Mouse (Mus musculus) E14TG2a.4 (cell line): Measurements from ENCODE around the gene Zfhx3.

Experiments
- H3K27me3 ChIP-seq: 2 replicates; pipeline ENCODE4 v1.6.1; 2014; ENCODE audit warnings: low read length, control low read depth; ENCODE audit not compliant: insufficient read depth
- H3K36me3 ChIP-seq: 2 replicates; pipeline ENCODE4 v1.6.1; 2014; ENCODE audit warnings: low read length, control low read depth; ENCODE audit not compliant: insufficient read depth
- H3K4me1 ChIP-seq: replicated peaks from 2 replicates; pipeline ENCODE4 v1.6.1; 2014; ENCODE audit warnings: low read depth, low read length, control low read depth
- H3K4me3 ChIP-seq: replicated peaks from 2 replicates; pipeline ENCODE4 v1.5.1; 2014; ENCODE audit warnings: mild to moderate bottlenecking, low read length
- H3K9me3 ChIP-seq: 2 replicates; pipeline ENCODE4 v1.6.1; 2014; ENCODE audit warnings: low read length, control low read depth
- CTCF ChIP-seq: conservative IDR thresholded peaks from 2 replicates; pipeline ENCODE4 v1.5.1; 2014; ENCODE audit warnings: low read length
- NANOG ChIP-seq: IDR thresholded peaks from 2 replicates; pipeline ENCODE4 v1.6.1; 2014; ENCODE audit warnings: borderline replicate concordance, low read length, mixed read lengths
- POU5F1 ChIP-seq: IDR thresholded peaks from 2 replicates; pipeline ENCODE4 v1.6.1; 2014; ENCODE audit warnings: low read length, borderline replicate concordance

The Zfhx3 gene

DNA sequence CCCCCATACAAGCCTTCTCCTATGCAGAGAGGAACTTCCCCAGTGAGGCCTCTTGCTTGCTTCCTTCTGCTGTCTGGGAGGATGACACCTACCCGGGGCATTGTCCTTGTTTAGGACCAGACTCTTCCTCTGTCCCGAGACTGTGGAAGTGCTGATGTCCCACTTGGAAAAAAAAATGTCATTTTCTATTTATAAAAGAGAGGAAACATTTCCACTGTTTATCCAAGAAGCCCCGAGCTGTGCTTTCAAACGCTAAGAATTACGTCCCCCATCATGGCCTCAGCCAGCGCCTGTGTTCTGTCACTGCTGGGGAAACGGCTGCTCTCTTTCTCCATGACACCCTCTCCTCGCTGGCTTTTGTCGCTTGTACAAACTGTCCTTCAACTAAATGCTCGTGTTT, 951.8 kb downstream of the Zfhx3 start:
- Histone ChIP-seq H3K4me1 (peaks cover 28% of the 10 kb centered on the region), H3K9me3 (no peaks in the 10 kb centered on the region), H3K36me3 (no peaks in the 10 kb centered on the region), H3K4me3 (no peak overlapping the region), H3K27me3 (peaks cover 21% of the 10 kb centered on the region)
- TF ChIP-seq NANOG (no peak), CTCF (no peak), POU5F1 (no peak)

- H3K9me3 ChIP-seq = no peaks in the 10 kb centered on the region
- H3K36me3 ChIP-seq = no peaks in the 10 kb centered on the region
- H3K27me3 ChIP-seq = peaks cover 35% of the 10 kb centered on the region
- peaks cover 49% of the 10 kb centered on the region for H3K4me1 ChIP-seq
- no peak overlapping the region for H3K4me3 ChIP-seq
- no peak for TF ChIP-seq CTCF
- TF ChIP-seq NANOG = no peak
- TF ChIP-seq POU5F1 = no peak
These were observed 954.3 kb downstream of the Zfhx3 start for GRCm38 (mm10) chr8:108896468-108897346.

DNA sequence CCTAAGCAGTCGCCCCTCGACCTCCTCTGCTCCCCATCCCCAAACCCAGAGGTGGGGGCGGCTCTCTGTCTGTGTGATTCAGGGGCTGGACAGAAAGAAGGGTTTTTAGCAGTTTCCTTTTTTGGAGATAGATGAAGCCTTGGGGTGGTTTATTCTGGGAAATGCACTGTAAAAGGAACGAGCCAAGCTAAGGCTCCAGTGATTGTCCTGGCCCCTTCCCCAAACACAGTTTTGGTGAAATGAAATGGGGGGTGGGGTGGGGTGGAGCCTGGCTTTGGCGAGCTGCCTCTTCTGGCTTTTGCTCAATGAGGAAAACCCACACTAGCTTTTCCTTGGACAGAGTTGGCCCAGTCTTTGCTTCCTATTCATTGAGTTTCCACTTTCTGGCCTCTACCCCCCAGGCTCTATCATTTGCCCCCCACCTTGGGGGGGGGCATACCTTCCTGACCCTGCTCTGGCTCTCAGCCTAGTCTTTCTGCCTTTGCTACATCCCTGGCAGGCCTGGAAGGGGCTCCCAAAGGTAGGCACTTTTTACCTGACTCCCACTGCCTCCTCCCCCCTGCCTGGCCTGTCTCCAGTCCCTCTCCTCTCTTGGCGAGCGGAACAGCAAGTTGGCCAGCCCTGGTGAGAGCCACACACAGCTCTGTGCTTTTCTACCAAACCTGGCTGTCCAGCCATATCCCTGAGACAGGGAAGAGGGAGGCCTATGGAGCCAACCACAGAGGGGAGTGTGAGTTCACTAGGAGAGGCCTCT, 955.1 kb downstream of the Zfhx3 start:
- no peaks in the 10 kb centered on the region for H3K36me3 ChIP-seq
- TF ChIP-seq NANOG = no peak
- no peak for TF ChIP-seq POU5F1
- H3K4me3 ChIP-seq = no peak overlapping the region
- H3K9me3 ChIP-seq = no peaks in the 10 kb centered on the region
- peaks cover 41% of the 10 kb centered on the region for H3K27me3 ChIP-seq
- peaks cover 49% of the 10 kb centered on the region for H3K4me1 ChIP-seq

DNA sequence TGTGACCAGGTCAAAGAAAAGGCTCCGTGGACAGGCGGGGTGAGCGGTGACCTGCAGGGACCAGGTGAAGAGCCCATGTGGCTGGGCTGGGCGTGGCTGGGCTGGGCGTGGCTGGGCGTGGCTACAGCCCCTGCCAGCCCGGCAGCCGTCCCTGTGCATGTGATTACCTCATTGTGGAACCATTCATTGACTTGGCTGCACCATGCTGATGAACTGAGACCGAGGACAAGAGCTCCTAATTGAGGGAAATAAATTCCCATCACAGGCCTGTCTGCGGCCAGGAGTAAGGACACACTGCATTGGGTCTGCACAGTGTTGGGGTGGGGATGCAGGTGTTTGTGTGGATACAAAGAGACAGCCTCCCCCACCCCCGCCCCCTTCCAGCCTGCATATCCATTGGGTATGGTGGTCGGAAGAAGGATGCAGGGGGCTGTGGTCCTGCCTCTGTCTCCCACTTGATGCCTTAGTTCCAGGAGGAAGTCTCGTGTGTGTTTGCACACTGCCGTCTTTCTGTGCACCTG, 956.9 kb downstream of the Zfhx3 start:
- no peak for TF ChIP-seq NANOG
- TF ChIP-seq POU5F1 = no peak
- no peak for TF ChIP-seq CTCF

DNA sequence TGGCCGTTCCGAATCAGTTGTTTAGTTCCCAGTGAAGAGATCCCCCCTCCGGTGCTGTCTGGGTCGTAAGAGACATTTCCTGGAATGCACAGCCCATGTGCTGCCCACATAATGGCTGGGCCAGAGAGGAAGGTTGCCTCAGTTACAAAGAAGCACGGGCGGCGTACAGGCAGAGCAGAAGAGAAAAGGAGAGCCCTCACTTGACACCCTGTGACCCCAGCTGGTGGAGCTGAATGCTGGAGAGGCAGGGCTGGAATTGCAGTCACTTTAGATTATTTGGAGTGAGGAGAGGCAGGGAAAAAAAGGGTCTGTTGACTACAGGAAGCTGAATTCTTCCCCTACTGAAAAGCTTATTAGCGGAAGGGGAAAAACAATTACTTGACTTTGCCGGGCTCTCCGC, 958.1 kb downstream of the Zfhx3 start:
- H3K4me3 ChIP-seq = no peak overlapping the region; the same call in 1 of the 2 replicates
- H3K36me3 ChIP-seq = no peaks in the 10 kb centered on the region
- peaks cover 52% of the 10 kb centered on the region for H3K27me3 ChIP-seq
- H3K4me1 ChIP-seq = peaks cover 49% of the 10 kb centered on the region
- H3K9me3 ChIP-seq = no peaks in the 10 kb centered on the region
- no peak for TF ChIP-seq CTCF
- TF ChIP-seq POU5F1 = no peak
- TF ChIP-seq NANOG = no peak

More for the DNA sequence above, 956.9 kb downstream of the Zfhx3 start:
- no peaks in the 10 kb centered on the region for H3K36me3 ChIP-seq
- peaks cover 49% of the 10 kb centered on the region for H3K4me1 ChIP-seq
- no peak overlapping the region for H3K4me3 ChIP-seq
- peaks cover 52% of the 10 kb centered on the region for H3K27me3 ChIP-seq
- H3K9me3 ChIP-seq = no peaks in the 10 kb centered on the region

GRCm38 (mm10) chr8:108901208-108901607, 958.8 kb downstream of the Zfhx3 start:
- H3K27me3 ChIP-seq = peaks cover 52% of the 10 kb centered on the region
- peaks cover 47% of the 10 kb centered on the region for H3K4me1 ChIP-seq
- no peaks in the 10 kb centered on the region for H3K36me3 ChIP-seq
- H3K4me3 ChIP-seq = no peak overlapping the region
- TF ChIP-seq NANOG (no peak), CTCF (no peak), POU5F1 (no peak)
- no peaks in the 10 kb centered on the region for H3K9me3 ChIP-seq

GRCm38 (mm10) chr8:108903550-108903949, 961.1 kb downstream of the Zfhx3 start:
- no peaks in the 10 kb centered on the region for H3K9me3 ChIP-seq
- H3K27me3 ChIP-seq = peaks cover 42% of the 10 kb centered on the region
- H3K4me3 ChIP-seq = no peak overlapping the region
- no peak for TF ChIP-seq CTCF
- no peak for TF ChIP-seq POU5F1
- TF ChIP-seq NANOG = no peak
- H3K4me1 ChIP-seq = peaks cover 43% of the 10 kb centered on the region
- H3K36me3 ChIP-seq = no peaks in the 10 kb centered on the region

DNA sequence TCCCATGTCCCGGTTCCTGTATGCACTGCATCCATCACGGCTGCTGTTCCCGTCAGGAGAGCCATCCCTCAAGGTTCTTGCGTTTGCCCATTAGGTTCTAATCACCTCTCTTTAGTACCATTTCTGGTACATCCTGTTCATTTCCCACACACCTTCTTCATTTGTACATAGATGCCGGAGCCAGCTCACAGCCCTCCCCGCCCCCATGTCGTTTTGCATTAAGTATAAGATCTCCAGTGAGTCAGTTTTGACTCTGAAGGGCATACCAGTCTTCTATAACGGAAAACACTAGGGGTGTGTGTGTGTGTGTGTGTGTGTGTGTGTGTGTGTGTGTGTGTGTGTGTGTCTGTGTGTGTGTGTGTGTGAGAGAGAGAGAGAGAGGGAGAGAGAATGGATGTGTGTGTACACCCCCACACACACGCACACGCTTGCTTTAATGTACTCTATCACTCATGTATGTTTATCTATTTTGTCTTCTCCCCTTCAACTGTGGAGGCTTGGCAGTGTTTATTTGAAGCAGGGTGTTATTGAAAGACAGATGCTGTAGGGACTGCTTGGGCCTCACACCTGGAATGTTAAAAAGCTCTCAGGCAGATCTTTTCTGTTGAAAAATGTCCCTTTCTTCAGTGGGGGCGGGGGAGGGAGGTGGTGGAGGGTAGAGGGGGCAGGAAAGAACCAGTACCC, 962.0 kb downstream of the Zfhx3 start:
- peaks cover 36% of the 10 kb centered on the region for H3K27me3 ChIP-seq
- H3K4me3 ChIP-seq = no peak overlapping the region
- H3K36me3 ChIP-seq = no peaks in the 10 kb centered on the region
- peaks cover 34% of the 10 kb centered on the region for H3K4me1 ChIP-seq
- no peaks in the 10 kb centered on the region for H3K9me3 ChIP-seq
- TF ChIP-seq CTCF = no peak
- no peak for TF ChIP-seq NANOG
- no peak for TF ChIP-seq POU5F1
